Mouse (Mus musculus) heart, embryonic 12.5 days (tissue): ENCODE data around the gene Scamp1. TPM values are rescaled to one million over a fixed set of nuclear protein-coding genes. Genes with fewer than 3 reads are reported as not detected.

Experiments
- ATAC-seq: fragments of 200-750 bp; cut with Nextera tagmentation; 2 replicates; pipeline ENCODE4 v1.8.0; 2017; ENCODE audit warnings: moderate TSS enrichment, moderate library complexity; ENCODE audit not compliant: insufficient number of reproducible peaks, low FRiP score
- H3K27ac ChIP-seq: fragments of 300-500 bp; sonication (generic); 2 replicates; pipeline ENCODE4 v1.5.1; 2016; ENCODE audit warnings: mild to moderate bottlenecking, moderate library complexity; ENCODE audit not compliant: poor library complexity, severe bottlenecking
- H3K27me3 ChIP-seq: fragments of 300-500 bp; sonication (generic); replicated peaks from 2 replicates; pipeline ENCODE4 v1.6.1; 2016; ENCODE audit warnings: mild to moderate bottlenecking, moderate library complexity
- H3K36me3 ChIP-seq: fragments of 300-500 bp; sonication (generic); 2 replicates; pipeline ENCODE4 v1.6.1; 2016; ENCODE audit warnings: mild to moderate bottlenecking, moderate library complexity
- H3K4me1 ChIP-seq: fragments of 300-500 bp; sonication (generic); replicated peaks from 2 replicates; pipeline ENCODE4 v1.6.1; 2016; ENCODE audit warnings: mild to moderate bottlenecking
- H3K4me2 ChIP-seq: fragments of 300-500 bp; sonication (generic); 2 replicates; pipeline ENCODE4 v1.6.1; 2016; ENCODE audit warnings: mild to moderate bottlenecking, moderate library complexity
- H3K4me3 ChIP-seq: fragments of 300-500 bp; sonication (generic); 2 replicates; pipeline ENCODE4 v1.5.1; 2016; ENCODE audit warnings: mild to moderate bottlenecking
- H3K9ac ChIP-seq: fragments of 300-500 bp; sonication (generic); 2 replicates; pipeline ENCODE4 v1.6.1; 2016; ENCODE audit warnings: mild to moderate bottlenecking, moderate library complexity
- H3K9me3 ChIP-seq: fragments of 300-500 bp; sonication (generic); replicated peaks from 2 replicates; pipeline ENCODE4 v1.6.1; 2016; ENCODE audit warnings: mild to moderate bottlenecking, moderate library complexity
- WGBS: fragments of 180-500 bp; shearing (Covaris S2); methylation state at CpG from one replicate; pipeline ENCODE4 v1.1.7; 2016; 5-methylcytosine and 5-hydroxymethylcytosine counted together
- polyA plus RNA-seq: library from polyadenylated mRNA; unstranded; fragments of >200 nt; fragmentation: Nextera tagmentation; extraction: Ambion mirVana; gene quantifications from 2 replicates; pipeline ENCODE4 v1.2.1, GENCODE M21; 2016

The Scamp1 gene
- polyA plus RNA-seq, 1 experiment from 2014 or later, result 29.2 TPM

DNA sequence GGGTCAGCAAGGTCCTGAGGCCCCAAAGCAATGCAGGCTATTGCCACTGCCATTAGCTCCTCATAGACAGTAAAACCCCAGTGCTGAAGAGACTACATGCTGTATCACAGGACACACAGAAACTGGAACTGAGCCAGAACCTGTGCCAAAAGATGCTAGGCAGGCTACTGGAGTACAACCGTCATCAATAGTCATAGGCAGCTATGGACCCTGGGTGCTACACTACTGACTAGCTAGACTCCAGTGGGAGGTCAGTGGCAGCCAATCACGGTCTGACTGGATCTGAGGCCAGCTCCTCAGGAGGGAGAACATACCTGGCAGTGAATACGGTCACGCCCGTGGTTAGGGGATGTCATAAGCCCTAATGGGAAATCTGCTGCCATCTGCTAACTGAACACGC, 14.4 kb downstream of the Scamp1 start:
- H3K27me3 ChIP-seq, result no peaks in the 10 kb centered on the region
- H3K4me2 ChIP-seq, result no peak overlapping the region
- H3K36me3 ChIP-seq, result no peaks in the 10 kb centered on the region
- ATAC-seq, result no peak
- H3K4me3 ChIP-seq, result no peak overlapping the region
- H3K9me3 ChIP-seq, result peaks cover 3% of the 10 kb centered on the region; the same call in 1 of the 2 replicates
- peaks cover 28% of the 10 kb centered on the region for H3K4me1 ChIP-seq
- WGBS, result 92% methylated on average over 6 of the region's 6 CpGs
- no peak overlapping the region for H3K27ac ChIP-seq
- no peak overlapping the region for H3K9ac ChIP-seq

- H3K36me3 ChIP-seq, result no peaks in the 10 kb centered on the region
- peaks cover 38% of the 10 kb centered on the region for H3K4me1 ChIP-seq
- WGBS, result 25% methylated on average over 7 of the region's 7 CpGs
These were observed 17.5 kb downstream of the Scamp1 start for GRCm38 (mm10) chr13:94268201-94268600.

GRCm38 (mm10) chr13:94267190-94267589, 18.5 kb downstream of the Scamp1 start:
- H3K27me3 ChIP-seq, result no peaks in the 10 kb centered on the region
- no peak overlapping the region for H3K27ac ChIP-seq
- no peak overlapping the region for H3K4me2 ChIP-seq
- ATAC-seq, result no peak
- H3K36me3 ChIP-seq, result no peaks in the 10 kb centered on the region
- H3K9ac ChIP-seq, result no peak overlapping the region
- H3K4me3 ChIP-seq, result no peak overlapping the region
- peaks cover 47% of the 10 kb centered on the region for H3K4me1 ChIP-seq
- H3K9me3 ChIP-seq, result peaks cover 3% of the 10 kb centered on the region; the same call in 1 of the 2 replicates
- 79% methylated on average over 4 of the region's 4 CpGs for WGBS

More at GRCm38 (mm10) chr13:94268201-94268600, 17.5 kb downstream of the Scamp1 start:
- H3K27me3 ChIP-seq, result no peaks in the 10 kb centered on the region
- H3K4me2 ChIP-seq, result peak overlapping the region; percentile 19; the same call in 1 of the 2 replicates
- no peak overlapping the region for H3K27ac ChIP-seq
- H3K9me3 ChIP-seq, result peaks cover 3% of the 10 kb centered on the region; the same call in 1 of the 2 replicates
- 0 out of 2 replicates have a peak overlapping the region, but pooled peaks have one; percentile 30 for H3K9ac ChIP-seq
- H3K4me3 ChIP-seq, result no peak overlapping the region
- no peak for ATAC-seq

GRCm38 (mm10) chr13:94266530-94266929, 19.1 kb downstream of the Scamp1 start:
- no peak for ATAC-seq
- H3K27ac ChIP-seq, result no peak overlapping the region
- no peaks in the 10 kb centered on the region for H3K27me3 ChIP-seq
- H3K4me1 ChIP-seq, result peaks cover 46% of the 10 kb centered on the region
- WGBS, result 66% methylated on average over 6 of the region's 6 CpGs
- H3K4me3 ChIP-seq, result no peak overlapping the region
- H3K4me2 ChIP-seq, result no peak overlapping the region
- no peaks in the 10 kb centered on the region for H3K36me3 ChIP-seq
- no peak overlapping the region for H3K9ac ChIP-seq
- peaks cover 3% of the 10 kb centered on the region; the same call in 1 of the 2 replicates for H3K9me3 ChIP-seq

DNA sequence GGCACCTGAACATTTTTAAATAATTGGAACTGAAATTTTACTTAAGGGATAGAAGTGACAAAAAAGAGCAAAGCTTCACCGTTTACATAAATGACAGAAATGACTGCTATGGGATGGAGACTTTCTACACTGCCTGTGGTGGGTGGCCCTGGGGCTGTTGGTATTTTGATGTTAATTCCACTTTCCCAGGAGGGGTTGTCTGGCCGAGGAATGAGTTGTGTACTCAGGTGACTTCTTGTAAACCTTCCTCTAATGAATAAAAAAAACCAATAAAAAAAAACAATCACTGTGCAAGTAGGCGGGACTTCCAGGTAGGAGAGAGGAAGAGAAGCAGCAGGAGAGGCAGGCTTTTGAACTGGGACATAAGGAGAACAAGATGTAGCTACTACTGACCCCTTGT, 20.4 kb downstream of the Scamp1 start:
- H3K4me1 ChIP-seq, result peaks cover 42% of the 10 kb centered on the region
- ATAC-seq, result no peak
- no peaks in the 10 kb centered on the region for H3K27me3 ChIP-seq
- no peaks in the 10 kb centered on the region for H3K9me3 ChIP-seq
- H3K4me3 ChIP-seq, result no peak overlapping the region
- H3K27ac ChIP-seq, result no peak overlapping the region
- WGBS, result 84% methylated on average over 3 of the region's 3 CpGs
- H3K4me2 ChIP-seq, result no peak overlapping the region
- no peak overlapping the region for H3K9ac ChIP-seq
- H3K36me3 ChIP-seq, result no peaks in the 10 kb centered on the region

DNA sequence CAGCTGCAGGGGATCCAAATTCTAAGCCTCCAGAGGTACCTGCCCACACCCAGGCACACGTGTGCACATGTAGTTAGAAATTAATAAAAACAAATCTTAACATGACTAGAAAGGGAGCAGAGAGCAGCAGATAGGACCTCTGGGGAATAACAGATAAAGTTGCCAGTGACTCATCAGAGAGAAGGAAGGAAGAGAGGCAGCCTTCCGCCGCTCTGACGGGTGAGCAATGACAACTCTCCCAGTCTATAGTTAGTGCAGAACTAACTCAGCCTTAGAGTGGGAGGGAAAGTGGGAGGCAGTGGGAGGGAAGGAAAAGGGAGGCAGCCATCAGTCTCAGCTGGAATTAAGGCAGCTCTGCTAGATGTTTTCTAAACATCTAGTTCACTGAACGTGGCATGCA, 21.7 kb downstream of the Scamp1 start:
- WGBS, result 35% methylated on average over 5 of the region's 5 CpGs
- no peak overlapping the region for H3K4me2 ChIP-seq
- no peaks in the 10 kb centered on the region for H3K27me3 ChIP-seq
- H3K27ac ChIP-seq, result no peak overlapping the region
- peak; percentile 79 for ATAC-seq
- peaks cover 42% of the 10 kb centered on the region for H3K4me1 ChIP-seq
- no peak overlapping the region for H3K4me3 ChIP-seq
- no peak overlapping the region for H3K9ac ChIP-seq
- no peaks in the 10 kb centered on the region for H3K36me3 ChIP-seq
- no peaks in the 10 kb centered on the region for H3K9me3 ChIP-seq

DNA sequence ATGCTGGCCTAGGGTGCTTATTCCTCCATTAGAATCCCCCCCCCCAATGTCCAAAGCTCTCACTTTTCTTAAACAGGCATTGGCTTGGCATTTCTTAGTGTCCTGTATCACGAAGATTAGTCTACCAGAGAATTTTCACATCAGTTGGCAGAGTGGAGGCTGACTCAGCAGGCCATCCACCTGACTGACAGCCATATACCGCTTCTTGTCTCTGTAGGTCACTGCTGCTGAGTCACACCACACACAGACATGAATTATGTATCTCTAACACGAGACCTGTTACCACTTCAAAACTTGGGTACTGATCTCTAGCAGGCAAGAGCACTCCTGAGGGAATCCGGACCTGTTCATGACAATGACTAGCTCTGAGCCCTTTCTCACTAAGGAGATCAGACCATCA, 23.1 kb downstream of the Scamp1 start:
- 69% methylated on average over 4 of the region's 4 CpGs for WGBS
- 0 out of 2 replicates have a peak, but pooled peaks have one; percentile 36 for ATAC-seq
- no peaks in the 10 kb centered on the region for H3K36me3 ChIP-seq

GRCm38 (mm10) chr13:94261624-94262023, 24.0 kb downstream of the Scamp1 start:
- Histone ChIP-seq H3K36me3 (no peaks in the 10 kb centered on the region), H3K4me3 (no peak overlapping the region), H3K27me3 (no peaks in the 10 kb centered on the region), H3K4me1 (peaks cover 32% of the 10 kb centered on the region), H3K9me3 (no peaks in the 10 kb centered on the region), H3K9ac (no peak overlapping the region), H3K27ac (no peak overlapping the region), H3K4me2 (no peak overlapping the region)
- WGBS, result 60% methylated on average over 6 of the region's 6 CpGs
- no peak for ATAC-seq

More for the DNA sequence above, 23.1 kb downstream of the Scamp1 start:
- peaks cover 34% of the 10 kb centered on the region for H3K4me1 ChIP-seq
- no peak overlapping the region for H3K4me3 ChIP-seq
- H3K4me2 ChIP-seq, result no peak overlapping the region
- no peaks in the 10 kb centered on the region for H3K27me3 ChIP-seq
- no peak overlapping the region for H3K9ac ChIP-seq
- H3K27ac ChIP-seq, result no peak overlapping the region
- no peaks in the 10 kb centered on the region for H3K9me3 ChIP-seq

DNA sequence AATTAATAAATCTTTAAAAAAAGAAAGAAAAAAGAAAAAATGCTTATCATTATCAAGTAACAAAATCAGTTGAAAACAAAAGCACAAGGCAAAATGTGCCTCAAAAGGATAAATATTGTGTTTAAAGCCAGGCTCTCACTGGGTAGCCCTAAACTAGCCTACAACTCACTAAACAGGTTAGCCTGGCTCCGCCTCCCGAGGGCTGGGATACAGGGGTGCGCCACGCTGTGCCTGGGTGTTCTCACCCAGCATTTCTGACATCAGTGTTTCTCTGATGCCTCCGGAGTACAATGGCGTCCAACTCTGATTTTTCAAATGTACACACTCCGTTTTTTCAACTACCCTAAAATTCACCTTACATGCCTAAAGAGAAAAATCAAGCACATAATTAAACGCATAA, 24.7 kb downstream of the Scamp1 start:
- no peak for ATAC-seq
- no peaks in the 10 kb centered on the region for H3K9me3 ChIP-seq
- H3K4me3 ChIP-seq, result no peak overlapping the region
- 83% methylated on average over 8 of the region's 8 CpGs for WGBS
- H3K9ac ChIP-seq, result no peak overlapping the region
- no peaks in the 10 kb centered on the region for H3K36me3 ChIP-seq
- no peak overlapping the region for H3K4me2 ChIP-seq
- no peaks in the 10 kb centered on the region for H3K27me3 ChIP-seq
- H3K27ac ChIP-seq, result no peak overlapping the region
- H3K4me1 ChIP-seq, result peaks cover 28% of the 10 kb centered on the region

- no peaks in the 10 kb centered on the region for H3K27me3 ChIP-seq
- no peak overlapping the region for H3K4me3 ChIP-seq
- no peak for ATAC-seq
- H3K9ac ChIP-seq, result no peak overlapping the region
- H3K27ac ChIP-seq, result no peak overlapping the region
- H3K36me3 ChIP-seq, result no peaks in the 10 kb centered on the region
- H3K4me2 ChIP-seq, result no peak overlapping the region
- peaks cover 25% of the 10 kb centered on the region for H3K4me1 ChIP-seq
- peaks cover 3% of the 10 kb centered on the region; the same call in 1 of the 2 replicates for H3K9me3 ChIP-seq
- WGBS, result 70% methylated on average over 5 of the region's 5 CpGs
These were observed 26.4 kb downstream of the Scamp1 start for GRCm38 (mm10) chr13:94259210-94259609.

- H3K9ac ChIP-seq, result no peak overlapping the region
- H3K27me3 ChIP-seq, result no peaks in the 10 kb centered on the region
- 89% methylated on average over 6 of the region's 6 CpGs for WGBS
- peaks cover 19% of the 10 kb centered on the region; the same call in 1 of the 2 replicates for H3K4me1 ChIP-seq
- H3K27ac ChIP-seq, result no peak overlapping the region
- H3K36me3 ChIP-seq, result no peaks in the 10 kb centered on the region
- H3K9me3 ChIP-seq, result peaks cover 3% of the 10 kb centered on the region; the same call in 1 of the 2 replicates
- H3K4me3 ChIP-seq, result no peak overlapping the region
- no peak for ATAC-seq
- no peak overlapping the region for H3K4me2 ChIP-seq
These were observed 27.1 kb downstream of the Scamp1 start for GRCm38 (mm10) chr13:94258530-94258929.

DNA sequence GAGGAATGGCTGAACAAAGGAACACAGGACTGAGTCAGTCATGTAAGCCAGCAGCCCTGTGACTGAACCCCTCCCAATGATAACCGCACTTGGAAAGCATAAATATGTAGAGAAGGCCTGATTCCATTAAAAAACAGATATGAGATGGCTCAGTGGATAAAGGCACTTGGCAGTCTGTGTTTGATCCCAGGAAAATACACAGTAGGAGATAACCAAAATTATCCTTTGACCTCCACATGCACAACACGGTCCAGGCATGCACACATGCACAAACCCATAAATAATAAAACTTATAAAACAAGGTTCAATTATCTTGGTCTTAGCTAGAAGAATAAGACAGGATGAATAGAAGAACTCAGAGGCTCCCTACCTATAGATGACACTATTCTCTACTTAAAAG, 27.9 kb downstream of the Scamp1 start:
- no peaks in the 10 kb centered on the region for H3K36me3 ChIP-seq
- no peak overlapping the region for H3K4me3 ChIP-seq
- no peak overlapping the region for H3K4me2 ChIP-seq
- WGBS, result 57% methylated on average over 2 of the region's 2 CpGs
- ATAC-seq, result no peak
- H3K27me3 ChIP-seq, result no peaks in the 10 kb centered on the region
- H3K9ac ChIP-seq, result no peak overlapping the region
- H3K9me3 ChIP-seq, result peaks cover 3% of the 10 kb centered on the region; the same call in 1 of the 2 replicates
- peaks cover 14% of the 10 kb centered on the region; the same call in 1 of the 2 replicates for H3K4me1 ChIP-seq
- H3K27ac ChIP-seq, result no peak overlapping the region
